9 mouse cellular contexts compared by ENCODE assay signal in genomic region chr13:63696399-63696798, GRCm38 (mm10).
DNase-seq lines count a peak whose midpoint lies in the region; ATAC-seq and TF ChIP-seq lines count a peak whose summit lies in the region.
"Had no signal": no experiment of that assay in that cellular context is flagged by ENCODE, and none has a peak within 500 bp of the region (broad histone marks: within the 10 kb centered on the region; RNA-seq: fewer than 3 reads in every experiment).

No protein-coding gene starts in this region.

- 54% methylated on average over 3 of the region's 3 CpGs for WGBS in intestine, postnatal 0 days

- H3K36me3 ChIP-seq in intestine, postnatal 0 days (ENCODE audit: control insufficient read depth, insufficient read depth), result no peaks in the 10 kb centered on the region
- no peaks in the 10 kb centered on the region for H3K36me3 ChIP-seq in splenic B cell, adult 2 months (ENCODE audit: control insufficient read depth, insufficient read depth, low read length, poor library complexity, severe bottlenecking)
- H3K36me3 ChIP-seq: midbrain, embryonic 12.5 days had no signal

- no peak overlapping the region for H3K4me3 ChIP-seq in intestine, postnatal 0 days (ENCODE audit: low read depth, low read length)
- H3K4me3 ChIP-seq: midbrain, embryonic 12.5 days had no signal

- no peak for ATAC-seq in intestine, postnatal 0 days

- H3K4me2 ChIP-seq in intestine, postnatal 0 days (replicated peaks; ENCODE audit: low read depth), result no peak overlapping the region
- H3K4me2 ChIP-seq: midbrain, embryonic 12.5 days had no signal

- intact Hi-C loops in left cerebral cortex, postnatal 14 days (cut with DNase I), result loop anchor here (5.0 kb wide), 1 partner anchor 124 kb away; the partner anchor contains the start of gene Ptch1
- intact Hi-C loops in left cerebral cortex, postnatal 36 days (cut with DNase I), result loop anchor here (5.0 kb wide), 1 partner anchor 124 kb away; the partner anchor contains the start of gene Ptch1

- no peaks in the 10 kb centered on the region for H3K9me3 ChIP-seq in intestine, postnatal 0 days (ENCODE audit: control insufficient read depth)
- H3K9me3 ChIP-seq: midbrain, embryonic 12.5 days had no signal

- DNase-seq in adrenal gland, adult 2 months, result peak; percentile 61
- no peak for DNase-seq in adrenal gland, postnatal 4 days (ENCODE audit: low spot score in 2 of 2)
- peak; percentile 7 to 22 for DNase-seq in left cerebral cortex, postnatal 14 days (ENCODE audit: low spot score in 2 of 2)
- DNase-seq in left cerebral cortex, postnatal 36 days (ENCODE audit: low spot score in 2 of 2), result no peak
- peak; percentile 53 for DNase-seq in adrenal gland, postnatal 14 days
- peak; percentile 66 for DNase-seq in splenic B cell, adult 2 months (ENCODE audit: low read depth, low spot score)
- no peak for DNase-seq in right cerebral cortex, postnatal 10 days (ENCODE audit: low spot score in 2 of 2)

- no peaks in the 10 kb centered on the region for H3K4me1 ChIP-seq in intestine, postnatal 0 days (replicated peaks; ENCODE audit: control insufficient read depth, insufficient read depth, low read length)

- H3K27me3 ChIP-seq in intestine, postnatal 0 days (replicated peaks; ENCODE audit: control insufficient read depth, insufficient read depth, low read length), result no peaks in the 10 kb centered on the region; the same call in 1 of the 2 replicates
- H3K27me3 ChIP-seq in splenic B cell, adult 2 months (ENCODE audit: control insufficient read depth, insufficient read depth, low read length, poor library complexity, severe bottlenecking), result no peaks in the 10 kb centered on the region
- H3K27me3 ChIP-seq: midbrain, embryonic 12.5 days had no signal

- no peak overlapping the region for H3K9ac ChIP-seq in intestine, postnatal 0 days (ENCODE audit: low read depth, low read length)
- H3K9ac ChIP-seq: midbrain, embryonic 12.5 days had no signal

- peak; percentile 80 for TF ChIP-seq CTCF in intestine, postnatal 0 days (IDR thresholded peaks at IDR 0.05; ENCODE audit: low read depth)

- H3K27ac ChIP-seq in intestine, postnatal 0 days (ENCODE audit: low read depth, low read length), result no peak overlapping the region
- H3K27ac ChIP-seq: midbrain, embryonic 12.5 days had no signal

Comparison
In these comparisons a context has a peak if more than half of its experiments do, and no peak if none do; other contexts are left out.
1. DNase-seq: peak in adrenal gland, adult 2 months (single experiment), left cerebral cortex, postnatal 14 days (2 of 2), adrenal gland, postnatal 14 days (single experiment) and splenic B cell, adult 2 months (single experiment); none in adrenal gland, postnatal 4 days (0 of 2), left cerebral cortex, postnatal 36 days (0 of 2) and right cerebral cortex, postnatal 10 days (0 of 2).